Mouse (Mus musculus): ENCODE data around the gene Camta1.

- no peak for TF ChIP-seq CTCF (IDR thresholded peaks at IDR 0.05; ENCODE audit: low read depth)
- TF ChIP-seq EP300 (optimal IDR thresholded peaks at IDR 0.05): no peak
Observed at GRCm38 (mm10) chr4:151036521-151036920, 825.2 kb downstream of the Camta1 start.

All from stomach, postnatal 0 days (tissue).